Mouse (Mus musculus): Measurements from ENCODE around the gene Gm6592. TPM values are rescaled to one million over a fixed set of nuclear protein-coding genes. Genes with fewer than 3 reads are reported as not detected.

Gm6592 gene
- polyA plus RNA-seq, 1 experiment from 2014 or later = not detected

Other genes starting within 250 kb of the Gm6592 start
- not detected in 2 replicates for gene Ssxb8, start 153.2 kb upstream of the Gm6592 start, polyA plus RNA-seq (2015; fragmentation: Nextera tagmentation; extraction: Ambion mirVana)
- gene Ssx9, start 95.6 kb upstream of the Gm6592 start, polyA plus RNA-seq (2015; fragmentation: Nextera tagmentation; extraction: Ambion mirVana) = not detected in 2 replicates
- gene Ssxb5, start 40.3 kb upstream of the Gm6592 start, polyA plus RNA-seq (2015; fragmentation: Nextera tagmentation; extraction: Ambion mirVana) = not detected in 2 replicates
- not detected in 2 replicates for gene Gm5751, start 30.3 kb downstream of the Gm6592 start, polyA plus RNA-seq (2015; fragmentation: Nextera tagmentation; extraction: Ambion mirVana)
- 27.7 and 28.5 TPM in 2 replicates for gene B630019K06Rik, start 48.4 kb downstream of the Gm6592 start, polyA plus RNA-seq (2015; fragmentation: Nextera tagmentation; extraction: Ambion mirVana)
- gene Fthl17b, start 119.0 kb downstream of the Gm6592 start, polyA plus RNA-seq (2015; fragmentation: Nextera tagmentation; extraction: Ambion mirVana) = not detected in 2 replicates
- gene Fthl17c, start 132.6 kb downstream of the Gm6592 start, polyA plus RNA-seq (2015; fragmentation: Nextera tagmentation; extraction: Ambion mirVana) = not detected in 2 replicates
- gene Fthl17d, start 142.8 kb downstream of the Gm6592 start, polyA plus RNA-seq (2015; fragmentation: Nextera tagmentation; extraction: Ambion mirVana) = not detected in 2 replicates
- not detected in 2 replicates for gene Fthl17e, start 189.5 kb downstream of the Gm6592 start, polyA plus RNA-seq (2015; fragmentation: Nextera tagmentation; extraction: Ambion mirVana)
- not detected in 2 replicates for gene Fthl17f, start 219.0 kb downstream of the Gm6592 start, polyA plus RNA-seq (2015; fragmentation: Nextera tagmentation; extraction: Ambion mirVana)